Mouse (Mus musculus): Measurements from ENCODE around the gene Tax1bp1. TPM values are rescaled to one million over a fixed set of nuclear protein-coding genes. Genes with fewer than 3 reads are reported as not detected.

Gene Tax1bp1
- total and polyA plus RNA-seq, 3 experiments, result 13.5 to 165 (median 153) TPM

- H3K9me3 ChIP-seq (replicated peaks), result 0 out of 2 replicates have a peak, but pooled peaks cover 2% of the 10 kb centered on the region
- peaks cover 1% of the 10 kb centered on the region for H3K4me1 ChIP-seq (ENCODE audit: insufficient read depth, low read depth, low read length)
- no peak overlapping the region for H3K4me3 ChIP-seq (ENCODE audit: low read depth, low read length)
- TF ChIP-seq TAL1 (conservative IDR thresholded peaks at IDR 0.05; ENCODE audit: low read depth, low read length) (no peak), POLR2AphosphoS5 (IDR thresholded peaks at IDR 0.05; ENCODE audit: insufficient replicate concordance, low read depth, low read length) (no peak), CTCF (IDR thresholded peaks at IDR 0.05; ENCODE audit: low read depth, low read length) (no peak), GATA2 (IDR thresholded peaks at IDR 0.05; ENCODE audit: borderline replicate concordance, low read depth, low read length) (no peak), GATA1 (IDR thresholded peaks at IDR 0.05; ENCODE audit: borderline replicate concordance, low read length) (no peak)
- H3K36me3 ChIP-seq (replicated peaks), result no peaks in the 10 kb centered on the region
- DNase-seq (ENCODE audit: low spot score) (no peak), ATAC-seq (ENCODE audit: extremely low read depth, insufficient number of reproducible peaks, low FRiP score, poor library complexity, severe bottlenecking) (no peak)
- peaks cover 14% of the 10 kb centered on the region for H3K27me3 ChIP-seq (ENCODE audit: insufficient read depth, low read length)
Observed at GRCm38 (mm10) chr6:52796035-52796598, 82.6 kb downstream of the Tax1bp1 start.

- peaks cover 14% of the 10 kb centered on the region for H3K27me3 ChIP-seq (ENCODE audit: insufficient read depth, low read length)
- TF ChIP-seq GATA2 (IDR thresholded peaks at IDR 0.05; ENCODE audit: borderline replicate concordance, low read depth, low read length) (no peak), TAL1 (conservative IDR thresholded peaks at IDR 0.05; ENCODE audit: low read depth, low read length) (no peak), POLR2AphosphoS5 (IDR thresholded peaks at IDR 0.05; ENCODE audit: insufficient replicate concordance, low read depth, low read length) (no peak), GATA1 (IDR thresholded peaks at IDR 0.05; ENCODE audit: borderline replicate concordance, low read length) (no peak), CTCF (IDR thresholded peaks at IDR 0.05; ENCODE audit: low read depth, low read length) (no peak)
- H3K4me3 ChIP-seq (ENCODE audit: low read depth, low read length), result no peak overlapping the region
- H3K36me3 ChIP-seq (replicated peaks), result no peaks in the 10 kb centered on the region
- ATAC-seq (ENCODE audit: extremely low read depth, insufficient number of reproducible peaks, low FRiP score, poor library complexity, severe bottlenecking), result no peak
- H3K4me1 ChIP-seq (ENCODE audit: insufficient read depth, low read depth, low read length), result peaks cover 7% of the 10 kb centered on the region
- 0 out of 2 replicates have a peak, but pooled peaks cover 2% of the 10 kb centered on the region for H3K9me3 ChIP-seq (replicated peaks)
- DNase-seq (ENCODE audit: low spot score), result no peak
Observed at GRCm38 (mm10) chr6:52796691-52797090, 83.2 kb downstream of the Tax1bp1 start.

- 0 out of 2 replicates have a peak, but pooled peaks cover 2% of the 10 kb centered on the region for H3K9me3 ChIP-seq (replicated peaks)
- H3K36me3 ChIP-seq (replicated peaks), result no peaks in the 10 kb centered on the region
- H3K4me1 ChIP-seq (ENCODE audit: insufficient read depth, low read depth, low read length), result peaks cover 13% of the 10 kb centered on the region
- H3K27me3 ChIP-seq (ENCODE audit: insufficient read depth, low read length), result peaks cover 14% of the 10 kb centered on the region
- DNase-seq (ENCODE audit: low spot score) (no peak), ATAC-seq (ENCODE audit: extremely low read depth, insufficient number of reproducible peaks, low FRiP score, poor library complexity, severe bottlenecking) (no peak)
- no peak overlapping the region for H3K4me3 ChIP-seq (ENCODE audit: low read depth, low read length)
- no peak for TF ChIP-seq TAL1 (conservative IDR thresholded peaks at IDR 0.05; ENCODE audit: low read depth, low read length)
- no peak for TF ChIP-seq CTCF (IDR thresholded peaks at IDR 0.05; ENCODE audit: low read depth, low read length)
- no peak for TF ChIP-seq POLR2AphosphoS5 (IDR thresholded peaks at IDR 0.05; ENCODE audit: insufficient replicate concordance, low read depth, low read length)
- no peak for TF ChIP-seq GATA1 (IDR thresholded peaks at IDR 0.05; ENCODE audit: borderline replicate concordance, low read length)
- TF ChIP-seq GATA2 (IDR thresholded peaks at IDR 0.05; ENCODE audit: borderline replicate concordance, low read depth, low read length), result no peak
Observed at GRCm38 (mm10) chr6:52797252-52797800, 83.8 kb downstream of the Tax1bp1 start.

- 0 out of 2 replicates have a peak, but pooled peaks cover 2% of the 10 kb centered on the region for H3K9me3 ChIP-seq (replicated peaks)
- no peak overlapping the region; the same call in 1 of the 2 replicates for H3K4me3 ChIP-seq (ENCODE audit: low read depth, low read length)
- peak; percentile 51 for DNase-seq (ENCODE audit: low spot score)
- TF ChIP-seq TAL1 (conservative IDR thresholded peaks at IDR 0.05; ENCODE audit: low read depth, low read length), result no peak
- no peak for TF ChIP-seq POLR2AphosphoS5 (IDR thresholded peaks at IDR 0.05; ENCODE audit: insufficient replicate concordance, low read depth, low read length)
- no peak for TF ChIP-seq CTCF (IDR thresholded peaks at IDR 0.05; ENCODE audit: low read depth, low read length)
- no peak for TF ChIP-seq GATA2 (IDR thresholded peaks at IDR 0.05; ENCODE audit: borderline replicate concordance, low read depth, low read length)
- TF ChIP-seq GATA1 (IDR thresholded peaks at IDR 0.05; ENCODE audit: borderline replicate concordance, low read length), result no peak
- no peaks in the 10 kb centered on the region for H3K36me3 ChIP-seq (replicated peaks)
- peak; percentile 69 for ATAC-seq (ENCODE audit: extremely low read depth, insufficient number of reproducible peaks, low FRiP score, poor library complexity, severe bottlenecking)
- peaks cover 19% of the 10 kb centered on the region for H3K4me1 ChIP-seq (ENCODE audit: insufficient read depth, low read depth, low read length)
- peaks cover 12% of the 10 kb centered on the region for H3K27me3 ChIP-seq (ENCODE audit: insufficient read depth, low read length)
Observed at GRCm38 (mm10) chr6:52802181-52802580, 88.7 kb downstream of the Tax1bp1 start.

- no peak for DNase-seq (ENCODE audit: low spot score)
- ATAC-seq (ENCODE audit: extremely low read depth, insufficient number of reproducible peaks, low FRiP score, poor library complexity, severe bottlenecking), result no peak
- TF ChIP-seq GATA2 (IDR thresholded peaks at IDR 0.05; ENCODE audit: borderline replicate concordance, low read depth, low read length) (no peak), TAL1 (conservative IDR thresholded peaks at IDR 0.05; ENCODE audit: low read depth, low read length) (no peak), GATA1 (IDR thresholded peaks at IDR 0.05; ENCODE audit: borderline replicate concordance, low read length) (no peak), POLR2AphosphoS5 (IDR thresholded peaks at IDR 0.05; ENCODE audit: insufficient replicate concordance, low read depth, low read length) (no peak), CTCF (IDR thresholded peaks at IDR 0.05; ENCODE audit: low read depth, low read length) (no peak)
- Histone ChIP-seq H3K36me3 (replicated peaks) (no peaks in the 10 kb centered on the region), H3K4me3 (ENCODE audit: low read depth, low read length) (no peak overlapping the region), H3K27me3 (ENCODE audit: insufficient read depth, low read length) (peaks cover 26% of the 10 kb centered on the region), H3K4me1 (ENCODE audit: insufficient read depth, low read depth, low read length) (peaks cover 19% of the 10 kb centered on the region), H3K9me3 (replicated peaks) (no peaks in the 10 kb centered on the region)
Observed at GRCm38 (mm10) chr6:52805237-52805856, 91.8 kb downstream of the Tax1bp1 start.

Other genes with a start within 250 kb of the Tax1bp1 start
- gene Hibadh, start 73.3 kb upstream of the Tax1bp1 start, total RNA-seq (2014; fragmentation: Nextera tagmentation), result 105 and 112 TPM in 2 replicates
- gene Hibadh, start 73.3 kb upstream of the Tax1bp1 start, total RNA-seq (2017), result 61.6 and 72.9 TPM in 2 replicates
- 16.7 and 20.1 TPM in 2 replicates for gene Hibadh, start 73.3 kb upstream of the Tax1bp1 start, polyA plus RNA-seq (2012)

Data from G1E (cell line).